Mouse (Mus musculus) ES-Bruce4 (cell line): Measurements from ENCODE around the gene Smad3.

ENCODE experiments used
- CTCF ChIP-seq: IDR thresholded peaks from one replicate; pipeline ENCODE4 v1.8.1; 2011; ENCODE audit warnings: low read depth, low read length
- EP300 ChIP-seq: IDR thresholded peaks from 2 replicates; pipeline ENCODE4 v1.6.1; 2011; ENCODE audit warnings: low read depth, low read length; ENCODE audit not compliant: insufficient read depth
- POLR2A ChIP-seq: IDR thresholded peaks from one replicate; pipeline ENCODE4 v1.8.1; 2011; ENCODE audit warnings: low read length; ENCODE audit not compliant: insufficient read depth

DNA sequence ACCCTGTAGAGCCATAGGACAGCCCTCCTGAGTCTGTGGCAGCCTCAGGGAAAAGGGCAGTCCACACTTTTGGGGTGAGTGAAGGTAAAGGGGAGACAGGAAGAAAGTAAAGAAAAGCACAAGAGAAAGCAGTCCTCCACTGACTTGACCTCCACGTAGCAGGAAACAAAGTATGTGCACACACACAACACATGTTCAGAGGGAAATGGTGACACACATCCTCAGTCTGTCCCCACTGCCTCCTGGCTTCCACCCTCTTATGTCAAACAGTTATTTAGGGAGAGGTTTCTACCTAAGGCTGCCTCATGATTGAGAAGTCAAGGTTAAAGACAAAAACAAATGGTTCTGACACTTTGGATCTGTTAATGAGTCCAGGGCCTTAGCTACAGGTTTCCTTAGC, 67.3 kb downstream of the Smad3 start:
- no peak for TF ChIP-seq POLR2A
- TF ChIP-seq CTCF = no peak
- TF ChIP-seq EP300 = no peak
